Mouse (Mus musculus) lung, embryonic 14.5 days (tissue): Measurements from ENCODE around the gene Nmt2. TPM values are rescaled to one million over a fixed set of nuclear protein-coding genes. Genes with fewer than 3 reads are reported as not detected.

Experiments
- ATAC-seq: fragments of 200-750 bp; cut with Nextera tagmentation; 2 replicates; pipeline ENCODE4 v1.8.0; 2017; ENCODE audit warnings: mild to moderate bottlenecking, moderate TSS enrichment, moderate library complexity; ENCODE audit not compliant: insufficient read depth
- DNase-seq: peaks from one replicate; pipeline ENCODE4 v3.0.0-alpha.2; 2015
- H3K27ac ChIP-seq: fragments of 300-500 bp; sonication (generic); 2 replicates; pipeline ENCODE4 v1.5.1; 2014; ENCODE audit warnings: low read depth, mild to moderate bottlenecking, moderate library complexity
- H3K27me3 ChIP-seq: fragments of 300-500 bp; sonication (generic); 2 replicates; pipeline ENCODE4 v1.6.1; 2014; ENCODE audit warnings: low read length, control low read depth; ENCODE audit not compliant: insufficient read depth
- H3K36me3 ChIP-seq: fragments of 300-500 bp; sonication (generic); 2 replicates; pipeline ENCODE4 v1.6.1; 2014; ENCODE audit warnings: control low read depth; ENCODE audit not compliant: insufficient read depth
- H3K4me1 ChIP-seq: fragments of 300-500 bp; sonication (generic); 2 replicates; pipeline ENCODE4 v1.6.1; 2014; ENCODE audit warnings: antibody characterized with exemption, control low read depth; ENCODE audit not compliant: insufficient read depth
- H3K4me2 ChIP-seq: fragments of 300-500 bp; sonication (generic); 2 replicates; pipeline ENCODE4 v1.6.1; 2014; ENCODE audit warnings: mild to moderate bottlenecking
- H3K4me3 ChIP-seq: fragments of 300-500 bp; sonication (generic); 2 replicates; pipeline ENCODE4 v1.5.1; 2014; ENCODE audit warnings: low read depth, low read length
- H3K9ac ChIP-seq: fragments of 300-500 bp; sonication (generic); 2 replicates; pipeline ENCODE4 v1.6.1; 2014
- H3K9me3 ChIP-seq: fragments of 300-500 bp; sonication (generic); 2 replicates; pipeline ENCODE4 v1.6.1; 2016; ENCODE audit warnings: low read depth, low read length, control low read depth
- CTCF ChIP-seq: IDR thresholded peaks from 2 replicates; pipeline ENCODE4 v1.5.1; 2016; ENCODE audit warnings: antibody characterized with exemption, low read depth
- WGBS: fragments of 180-500 bp; shearing (Covaris S2); extraction: QIAGEN DNeasy Blood & Tissue Kit; methylation state at CpG from one replicate; pipeline ENCODE4 v1.1.7; 2014; 5-methylcytosine and 5-hydroxymethylcytosine counted together
- polyA plus RNA-seq: library from polyadenylated mRNA; unstranded; fragments of >200 nt; fragmentation: Nextera tagmentation; extraction: Ambion mirVana; gene quantifications from 2 replicates; pipeline ENCODE4 v1.2.1, GENCODE M21; 2014

The Nmt2 gene
- polyA plus RNA-seq, 1 experiment from 2014 or later, result 41.3 TPM

DNA sequence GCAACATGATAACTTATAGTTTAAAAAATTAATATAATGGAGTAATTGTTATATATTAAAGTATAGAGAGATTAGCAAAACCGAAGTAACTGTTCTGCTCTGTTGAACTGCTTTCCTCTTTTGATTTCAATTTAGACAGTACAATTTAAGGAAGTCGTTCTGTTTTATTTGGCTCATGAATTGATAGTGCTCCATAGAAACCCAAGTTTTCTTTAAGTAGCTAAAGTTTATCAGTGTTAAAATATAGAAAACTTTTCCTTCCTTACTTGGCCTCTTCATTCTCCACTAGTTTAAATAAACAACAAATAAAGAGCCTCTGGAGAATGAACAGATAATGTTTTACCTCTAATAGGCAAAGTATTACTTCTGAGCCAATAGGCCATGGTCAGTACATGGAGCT, 2.2 kb downstream of the Nmt2 start:
- 77% methylated on average over 2 of the region's 2 CpGs for WGBS
- H3K4me2 ChIP-seq, result no peak overlapping the region
- no peak for TF ChIP-seq CTCF

DNA sequence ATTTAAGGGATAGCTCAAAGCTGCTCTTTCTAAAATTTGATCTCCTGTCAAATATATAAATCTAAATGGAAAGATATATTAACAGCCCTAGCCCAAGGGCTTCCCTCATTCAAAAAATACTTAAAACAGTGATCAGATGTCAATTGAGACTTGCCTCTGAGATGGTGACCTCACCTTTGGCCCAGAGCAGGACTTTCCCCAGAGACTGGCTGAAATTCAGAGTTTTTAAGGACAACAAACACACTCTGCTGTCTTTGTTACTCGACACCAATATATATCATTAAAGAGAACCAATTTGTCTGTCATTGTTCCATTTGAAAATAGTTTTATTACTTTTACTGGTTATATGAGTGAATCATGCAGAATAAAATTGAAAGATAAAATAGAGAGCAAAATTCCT, 5.6 kb downstream of the Nmt2 start:
- no peaks in the 10 kb centered on the region for H3K9me3 ChIP-seq
- no peak for TF ChIP-seq CTCF
- no peak for DNase-seq
- H3K27me3 ChIP-seq, result no peaks in the 10 kb centered on the region
- no peak overlapping the region for H3K4me3 ChIP-seq
- 0 out of 2 replicates have a peak, but pooled peaks cover 4% of the 10 kb centered on the region for H3K4me1 ChIP-seq
- no peak for ATAC-seq
- WGBS, result 72% methylated on average over 1 of the region's 1 CpGs
- H3K4me2 ChIP-seq, result no peak overlapping the region
- no peaks in the 10 kb centered on the region for H3K36me3 ChIP-seq
- H3K27ac ChIP-seq, result no peak overlapping the region
- no peak overlapping the region for H3K9ac ChIP-seq

More for the DNA sequence above, 2.2 kb downstream of the Nmt2 start:
- H3K9ac ChIP-seq, result no peak overlapping the region
- DNase-seq (no peak), ATAC-seq (no peak)
- H3K36me3 ChIP-seq, result no peaks in the 10 kb centered on the region
- no peak overlapping the region for H3K27ac ChIP-seq
- peaks cover 7% of the 10 kb centered on the region for H3K4me1 ChIP-seq
- no peak overlapping the region for H3K4me3 ChIP-seq
- H3K27me3 ChIP-seq, result no peaks in the 10 kb centered on the region
- H3K9me3 ChIP-seq, result no peaks in the 10 kb centered on the region

DNA sequence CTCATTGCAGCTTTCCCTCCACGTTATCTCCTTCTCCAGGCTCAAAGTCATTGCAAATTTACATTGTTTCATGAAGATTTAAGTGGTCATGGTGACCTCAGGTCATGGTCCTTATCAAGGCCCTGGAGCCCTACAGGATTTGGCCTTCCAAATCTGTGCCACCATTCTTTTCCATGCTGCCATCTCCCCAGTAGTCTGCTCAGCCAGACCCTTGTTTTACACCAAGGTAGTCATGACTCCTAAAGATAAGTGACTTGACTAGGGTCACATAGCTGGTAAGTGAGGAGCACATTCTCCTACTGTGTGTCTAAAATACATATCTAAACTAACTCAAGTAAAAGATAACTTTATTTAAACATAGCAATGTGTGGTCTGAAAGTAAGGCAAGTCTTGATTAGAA, 8.2 kb downstream of the Nmt2 start:
- no peaks in the 10 kb centered on the region for H3K9me3 ChIP-seq
- no peak for DNase-seq
- H3K27me3 ChIP-seq, result no peaks in the 10 kb centered on the region
- no peak for TF ChIP-seq CTCF
- no peaks in the 10 kb centered on the region for H3K36me3 ChIP-seq
- 0 out of 2 replicates have a peak, but pooled peaks cover 2% of the 10 kb centered on the region for H3K4me1 ChIP-seq
- H3K4me2 ChIP-seq, result no peak overlapping the region
- H3K9ac ChIP-seq, result no peak overlapping the region
- no peak overlapping the region for H3K27ac ChIP-seq
- no peak for ATAC-seq
- H3K4me3 ChIP-seq, result no peak overlapping the region
- 74% methylated on average over 1 of the region's 1 CpGs for WGBS

DNA sequence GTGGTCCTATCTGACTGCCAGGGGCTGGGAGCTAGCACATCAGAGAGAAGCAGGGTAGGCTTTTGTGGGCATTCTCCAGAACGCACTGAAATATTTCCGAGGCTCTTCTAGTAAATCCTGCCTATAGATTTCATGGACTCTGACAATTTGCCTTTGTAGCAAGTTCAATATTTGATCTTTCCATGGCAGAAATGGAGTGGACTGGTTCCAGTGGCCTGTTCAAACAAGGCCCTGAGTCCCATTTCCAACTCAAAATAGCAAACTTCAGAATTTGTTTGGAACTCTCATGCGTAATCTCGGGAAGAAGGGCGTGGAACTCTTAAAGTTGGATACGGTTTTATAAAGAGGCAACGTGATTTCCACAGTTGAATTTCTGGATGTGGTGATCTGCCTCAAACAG, 11.8 kb downstream of the Nmt2 start:
- TF ChIP-seq CTCF, result no peak
- H3K9ac ChIP-seq, result no peak overlapping the region
- ATAC-seq, result no peak
- no peaks in the 10 kb centered on the region for H3K27me3 ChIP-seq
- peak overlapping the region; percentile 54; the same call in 1 of the 2 replicates for H3K27ac ChIP-seq
- WGBS, result 73% methylated on average over 7 of the region's 7 CpGs
- no peaks in the 10 kb centered on the region for H3K36me3 ChIP-seq
- no peaks in the 10 kb centered on the region for H3K9me3 ChIP-seq
- H3K4me3 ChIP-seq, result no peak overlapping the region
- peak; percentile 40 for DNase-seq
- no peak overlapping the region for H3K4me2 ChIP-seq
- 0 out of 2 replicates have a peak, but pooled peaks cover 2% of the 10 kb centered on the region for H3K4me1 ChIP-seq

DNA sequence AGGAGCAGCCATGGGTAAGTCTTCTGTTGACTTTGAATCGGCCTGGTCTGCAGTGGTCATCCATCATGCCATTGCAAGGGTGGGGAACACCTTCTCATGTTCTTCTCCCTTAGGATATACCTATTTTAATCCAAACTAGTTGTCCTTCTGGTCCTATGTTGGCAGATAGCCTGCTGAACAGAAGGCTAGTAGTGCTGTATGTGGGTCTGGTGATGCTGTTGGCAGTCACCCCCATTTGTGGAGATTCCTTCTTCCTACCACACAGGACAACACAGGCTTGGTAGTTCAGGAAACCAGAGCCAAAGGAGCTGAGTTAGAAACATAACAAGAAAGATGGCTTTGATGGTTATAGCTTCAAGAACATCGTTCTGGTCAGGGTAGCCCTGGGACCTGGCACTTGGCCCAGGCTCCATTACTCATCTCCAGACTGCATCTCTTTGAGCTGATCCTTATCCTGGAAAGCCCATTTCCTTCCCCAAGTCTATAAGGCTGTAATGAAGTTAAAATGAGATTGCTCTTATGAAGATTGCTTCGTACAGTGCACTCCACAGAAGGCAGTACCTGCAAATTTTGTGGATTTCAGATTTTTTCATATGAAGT, 21.5 kb downstream of the Nmt2 start:
- DNase-seq, result peak; percentile 62
- Histone ChIP-seq H3K27ac (no peak overlapping the region), H3K4me1 (no peaks in the 10 kb centered on the region), H3K27me3 (no peaks in the 10 kb centered on the region), H3K4me3 (no peak overlapping the region), H3K9me3 (no peaks in the 10 kb centered on the region), H3K9ac (no peak overlapping the region), H3K4me2 (no peak overlapping the region), H3K36me3 (peaks cover 9% of the 10 kb centered on the region; the same call in 1 of the 2 replicates)
- ATAC-seq, result no peak
- WGBS, result 51% methylated on average over 3 of the region's 3 CpGs
- no peak for TF ChIP-seq CTCF

DNA sequence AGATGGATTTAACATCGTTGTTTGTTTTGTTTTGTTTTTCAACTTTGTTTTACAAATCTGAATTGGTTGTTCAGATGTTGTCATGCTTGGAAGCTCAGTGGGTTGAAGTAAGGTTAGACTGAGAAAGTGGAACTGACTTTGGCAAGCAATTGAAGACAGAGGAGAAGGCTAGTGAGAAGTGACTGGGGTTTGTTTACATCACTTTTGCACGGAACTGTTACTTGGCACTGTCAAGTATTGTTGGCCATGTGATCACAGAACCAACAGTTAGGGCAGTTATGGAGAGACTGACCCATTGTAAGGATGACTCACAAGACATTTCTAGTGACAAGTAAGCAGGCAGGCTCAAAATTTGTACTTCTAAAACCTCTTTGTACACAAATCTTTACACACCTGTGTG, 39.1 kb downstream of the Nmt2 start:
- Histone ChIP-seq H3K4me1 (no peaks in the 10 kb centered on the region), H3K9ac (no peak overlapping the region), H3K9me3 (no peaks in the 10 kb centered on the region), H3K27me3 (no peaks in the 10 kb centered on the region), H3K4me3 (no peak overlapping the region), H3K4me2 (no peak overlapping the region), H3K36me3 (peaks cover 48% of the 10 kb centered on the region), H3K27ac (no peak overlapping the region)
- WGBS, result 61% methylated on average over 2 of the region's 2 CpGs
- TF ChIP-seq CTCF, result no peak
- ATAC-seq (no peak), DNase-seq (no peak)

DNA sequence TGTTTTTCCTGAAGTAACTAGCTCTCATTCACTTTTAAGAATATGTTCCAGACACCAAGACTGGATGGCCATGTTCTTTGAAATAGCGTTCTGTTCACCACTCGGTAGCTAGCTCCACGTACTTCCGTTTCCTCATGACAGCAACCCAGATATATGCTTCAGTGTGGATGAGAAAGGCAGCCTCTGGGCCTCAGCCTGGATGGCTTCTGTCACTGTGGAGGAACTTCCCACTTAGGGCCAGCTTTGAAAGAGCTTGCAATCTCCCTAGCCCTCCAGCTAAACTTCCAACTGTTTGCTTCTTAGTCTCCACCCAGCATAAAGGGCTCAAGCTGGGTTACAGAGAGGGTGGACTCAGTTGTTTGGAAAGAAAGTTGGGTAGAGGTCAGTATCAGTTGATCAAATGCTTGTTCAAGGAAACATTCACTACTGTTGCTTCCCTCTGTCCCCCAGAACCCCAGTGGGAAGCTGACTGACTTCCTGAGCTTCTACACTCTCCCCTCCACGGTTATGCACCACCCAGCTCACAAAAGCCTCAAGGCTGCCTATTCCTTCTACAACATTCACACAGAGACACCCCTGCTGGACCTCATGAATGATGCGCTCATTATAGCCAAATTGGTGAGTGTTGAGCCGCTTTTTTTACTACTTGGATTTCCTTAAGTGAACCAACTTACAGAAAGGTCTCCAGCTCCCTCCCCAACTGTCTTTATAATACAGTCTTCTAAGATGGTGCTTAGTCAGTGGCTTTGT, 40.5 kb downstream of the Nmt2 start:
- no peak for DNase-seq
- H3K36me3 ChIP-seq, result peaks cover 59% of the 10 kb centered on the region

More for the DNA sequence above, 40.5 kb downstream of the Nmt2 start:
- Histone ChIP-seq H3K9ac (no peak overlapping the region), H3K4me2 (no peak overlapping the region), H3K4me3 (no peak overlapping the region), H3K9me3 (no peaks in the 10 kb centered on the region), H3K27ac (no peak overlapping the region), H3K4me1 (no peaks in the 10 kb centered on the region), H3K27me3 (no peaks in the 10 kb centered on the region)
- 92% methylated on average over 7 of the region's 7 CpGs for WGBS
- no peak for TF ChIP-seq CTCF
- ATAC-seq, result no peak
